Comparison of ENCODE assay signal across 8 mouse cellular contexts in genomic region chr16:30309395-30310170, GRCm38 (mm10). TPM values are rescaled to one million over a fixed set of nuclear protein-coding genes. Genes with fewer than 3 reads are reported as not detected.
DNase-seq lines count a peak whose midpoint lies in the region; ATAC-seq and TF ChIP-seq lines count a peak whose summit lies in the region.

No protein-coding gene starts in this region.

- no peaks in the 10 kb centered on the region for H3K79me2 ChIP-seq in liver, adult 2 months (ENCODE audit: control insufficient read depth, insufficient read depth, low read length)

- H3K27ac ChIP-seq in liver, adult 2 months (replicated peaks; ENCODE audit: insufficient read depth, low read depth, low read length): no peak overlapping the region
- no peak overlapping the region for H3K27ac ChIP-seq in forebrain, embryonic 10.5 days
- H3K27ac ChIP-seq in intestine, embryonic 16.5 days (ENCODE audit: low read length): no peak overlapping the region
- H3K27ac ChIP-seq in stomach, embryonic 15.5 days: no peak overlapping the region

- no peak overlapping the region for H3K9ac ChIP-seq in liver, adult 2 months (ENCODE audit: low read depth, low read length)
- peak overlapping the region; percentile 71 for H3K9ac ChIP-seq in intestine, embryonic 16.5 days (ENCODE audit: low read depth, low read length)
- H3K9ac ChIP-seq in stomach, embryonic 15.5 days: no peak overlapping the region

- no peak for TF ChIP-seq CTCF in liver, adult 2 months (IDR thresholded peaks at IDR 0.05; ENCODE audit: low read depth, low read length)

- H3K4me1 ChIP-seq in liver, adult 2 months (ENCODE audit: control insufficient read depth, insufficient read depth, low read length): peaks cover 17% of the 10 kb centered on the region
- H3K4me1 ChIP-seq in forebrain, embryonic 10.5 days: peaks cover 21% of the 10 kb centered on the region
- H3K4me1 ChIP-seq in intestine, embryonic 16.5 days (ENCODE audit: control insufficient read depth, insufficient read depth, low read length): peaks cover 14% of the 10 kb centered on the region
- peaks cover 14% of the 10 kb centered on the region; the same call in 1 of the 2 replicates for H3K4me1 ChIP-seq in stomach, embryonic 15.5 days

- WGBS in liver, adult 2 months: 9% methylated on average over 34 of the region's 34 CpGs
- WGBS in forebrain, embryonic 10.5 days: 6% methylated on average over 34 of the region's 34 CpGs
- 6% methylated on average over 34 of the region's 34 CpGs for WGBS in intestine, embryonic 16.5 days
- 6% methylated on average over 34 of the region's 34 CpGs for WGBS in stomach, embryonic 15.5 days

- DNase-seq in liver, adult 2 months (ENCODE audit: extremely low read depth, low read depth, low spot score): peak; percentile 46
- DNase-seq in liver: no peak
- peak; percentile 55 for DNase-seq in brain, adult 2 months (ENCODE audit: low read depth, low spot score)
- DNase-seq in forebrain, embryonic 10.5 days (ENCODE audit: extremely low spot score, low spot score): peak; percentile 37
- DNase-seq in urinary bladder, postnatal 25 days (ENCODE audit: low spot score): no peak

- H3K36me3 ChIP-seq in liver, adult 2 months (ENCODE audit: control insufficient read depth, insufficient read depth, low read length): peaks cover 3% of the 10 kb centered on the region; the same call in 1 of the 2 replicates
- peaks cover under 1% of the 10 kb centered on the region; the same call in 1 of the 2 replicates for H3K36me3 ChIP-seq in forebrain, embryonic 10.5 days (replicated peaks)
- no peaks in the 10 kb centered on the region for H3K36me3 ChIP-seq in intestine, embryonic 16.5 days (ENCODE audit: control insufficient read depth, insufficient read depth, low read length)
- H3K36me3 ChIP-seq in stomach, embryonic 15.5 days: no peaks in the 10 kb centered on the region

- H3K27me3 ChIP-seq in liver, adult 2 months (ENCODE audit: control insufficient read depth, insufficient read depth, low read length): no peaks in the 10 kb centered on the region
- H3K27me3 ChIP-seq in forebrain, embryonic 10.5 days (ENCODE audit: poor library complexity, severe bottlenecking): peaks cover 70% of the 10 kb centered on the region
- H3K27me3 ChIP-seq in intestine, embryonic 16.5 days (replicated peaks; ENCODE audit: control insufficient read depth, insufficient read depth, low read length): peaks cover 25% of the 10 kb centered on the region; the same call in 1 of the 2 replicates
- H3K27me3 ChIP-seq in stomach, embryonic 15.5 days (replicated peaks): peaks cover 25% of the 10 kb centered on the region

- peak; percentile 25 for ATAC-seq in intestine, embryonic 16.5 days
- ATAC-seq in megakaryocyte, adult 5-6 weeks (ENCODE audit: poor library complexity, severe bottlenecking): peak; percentile 60
- ATAC-seq in stomach, embryonic 15.5 days (ENCODE audit: insufficient read depth, low FRiP score, low read depth): no peak

- H3K9me3 ChIP-seq in forebrain, embryonic 10.5 days: no peaks in the 10 kb centered on the region
- no peaks in the 10 kb centered on the region for H3K9me3 ChIP-seq in intestine, embryonic 16.5 days (ENCODE audit: control insufficient read depth, low read length)
- no peaks in the 10 kb centered on the region for H3K9me3 ChIP-seq in stomach, embryonic 15.5 days

- H3K4me2 ChIP-seq in intestine, embryonic 16.5 days (ENCODE audit: low read depth, low read length): peak overlapping the region; percentile 99
- peak overlapping the region; percentile 99 for H3K4me2 ChIP-seq in stomach, embryonic 15.5 days

- TF ChIP-seq POLR2A in liver, adult 2 months (IDR thresholded peaks at IDR 0.05; ENCODE audit: extremely low read depth, insufficient read depth, low read length): no peak

- H3K4me3 ChIP-seq in liver, adult 2 months (ENCODE audit: insufficient read depth, low read depth, low read length): no peak overlapping the region
- peak overlapping the region; percentile 70 for H3K4me3 ChIP-seq in forebrain, embryonic 10.5 days
- H3K4me3 ChIP-seq in intestine, embryonic 16.5 days (ENCODE audit: low read length): peak overlapping the region; percentile 64
- H3K4me3 ChIP-seq in stomach, embryonic 15.5 days (replicated peaks): peak overlapping the region; percentile 55

RNA-seq across cellular contexts. Expression of gene Gp5, which starts 1.0 kb away (rescaled TPM):
- total RNA-seq in liver, adult 2 months (2014; rRNA removed): 0.28 and 0.34 TPM in 2 replicates
- 0.17 and 0.20 TPM in 2 replicates for polyA plus RNA-seq in liver, adult 2 months (2012; rRNA removed)
- 1.4 and 1.5 TPM in 2 replicates for polyA plus RNA-seq in forebrain, embryonic 10.5 days (2016; fragmentation: Nextera tagmentation; extraction: Ambion mirVana)
- 0.42 and 0.43 TPM in 2 replicates for polyA plus RNA-seq in intestine, embryonic 16.5 days (2015; fragmentation: Nextera tagmentation; extraction: Ambion mirVana)
- 0.07 and 0.38 TPM in 2 replicates for total RNA-seq in megakaryocyte, adult 5-6 weeks (2015)
- not detected in 2 replicates for total RNA-seq in megakaryocyte, adult 5-6 weeks (2017)
- polyA plus RNA-seq in stomach, embryonic 15.5 days (2015; fragmentation: Nextera tagmentation; extraction: Ambion mirVana): 0.76 and 0.89 TPM in 2 replicates

RNA-seq across cellular contexts. Expression of gene Lrrc15, which starts 26.5 kb away (rescaled TPM):
- 0.07 TPM in 1 of 2 replicates, not detected in the other for total RNA-seq in liver, adult 2 months (2014; rRNA removed)
- polyA plus RNA-seq in liver, adult 2 months (2012; rRNA removed): 0.02 TPM in 1 of 2 replicates, not detected in the other
- polyA plus RNA-seq in forebrain, embryonic 10.5 days (2016; fragmentation: Nextera tagmentation; extraction: Ambion mirVana): 0.32 and 0.35 TPM in 2 replicates
- polyA plus RNA-seq in intestine, embryonic 16.5 days (2015; fragmentation: Nextera tagmentation; extraction: Ambion mirVana): 0.32 and 0.37 TPM in 2 replicates
- not detected in 2 replicates for total RNA-seq in megakaryocyte, adult 5-6 weeks (2015)
- total RNA-seq in megakaryocyte, adult 5-6 weeks (2017): not detected in 2 replicates
- 0.39 and 0.49 TPM in 2 replicates for polyA plus RNA-seq in stomach, embryonic 15.5 days (2015; fragmentation: Nextera tagmentation; extraction: Ambion mirVana)

RNA-seq across cellular contexts. Expression of gene Cpn2, which starts 42.3 kb away (rescaled TPM):
- total RNA-seq in liver, adult 2 months (2014; rRNA removed): 137 and 158 TPM in 2 replicates
- 263 and 285 TPM in 2 replicates for polyA plus RNA-seq in liver, adult 2 months (2012; rRNA removed)
- not detected in 2 replicates for polyA plus RNA-seq in forebrain, embryonic 10.5 days (2016; fragmentation: Nextera tagmentation; extraction: Ambion mirVana)
- polyA plus RNA-seq in intestine, embryonic 16.5 days (2015; fragmentation: Nextera tagmentation; extraction: Ambion mirVana): 0.24 and 0.28 TPM in 2 replicates
- total RNA-seq in megakaryocyte, adult 5-6 weeks (2015): not detected in 2 replicates
- not detected in 2 replicates for total RNA-seq in megakaryocyte, adult 5-6 weeks (2017)
- polyA plus RNA-seq in stomach, embryonic 15.5 days (2015; fragmentation: Nextera tagmentation; extraction: Ambion mirVana): 0.14 and 0.33 TPM in 2 replicates

Comparison
In these comparisons a context has a peak if more than half of its experiments do, and no peak if none do; other contexts are left out.
1. DNase-seq: peak in liver, adult 2 months (single experiment), brain, adult 2 months (single experiment) and forebrain, embryonic 10.5 days (single experiment); none in liver (single experiment) and urinary bladder, postnatal 25 days (single experiment).
2. RNA of gene Cpn2, which starts 42.3 kb away (polyA plus RNA-seq): 263 to 285 TPM in liver, adult 2 months; 0.14 to 0.33 TPM in stomach, embryonic 15.5 days, 0.24 to 0.28 TPM in intestine, embryonic 16.5 days and not detected in forebrain, embryonic 10.5 days; every median in the first group is over 100 times any median in the second.